Mouse (Mus musculus): ENCODE results near the gene Megf6. TPM values are rescaled to one million over a fixed set of nuclear protein-coding genes. Genes with fewer than 3 reads are reported as not detected.

Megf6 gene
- polyA plus RNA-seq, 1 experiment from 2014 or later, result 30.3 TPM

GRCm38 (mm10) chr4:154224267-154224969 lies 53.9 kb downstream of the Megf6 start:
- ATAC-seq (ENCODE audit: insufficient number of reproducible peaks, low FRiP score, low TSS enrichment, low read depth) (peak; percentile 66), DNase-seq (ENCODE audit: low spot score) (peak; percentile 29)
- Histone ChIP-seq H3K4me1 (ENCODE audit: control insufficient read depth, insufficient read depth, low read length) (peaks cover 13% of the 10 kb centered on the region), H3K27ac (replicated peaks; ENCODE audit: low read depth, low read length) (peak overlapping the region; percentile 48; the same call in 1 of the 2 replicates), H3K4me2 (ENCODE audit: low read depth, severe bottlenecking) (no peak overlapping the region), H3K27me3 (ENCODE audit: control insufficient read depth, insufficient read depth, low read length) (no peaks in the 10 kb centered on the region), H3K36me3 (ENCODE audit: control insufficient read depth, insufficient read depth, low read length) (no peaks in the 10 kb centered on the region), H3K9ac (ENCODE audit: low read length) (no peak overlapping the region), H3K4me3 (ENCODE audit: low read depth, low read length) (no peak overlapping the region), H3K9me3 (ENCODE audit: control insufficient read depth, low read length) (no peaks in the 10 kb centered on the region)
- 12% methylated on average over 6 of the region's 6 CpGs for WGBS

- Histone ChIP-seq H3K27me3 (ENCODE audit: control insufficient read depth, insufficient read depth, low read length) (no peaks in the 10 kb centered on the region), H3K9ac (ENCODE audit: low read length) (no peak overlapping the region), H3K27ac (replicated peaks; ENCODE audit: low read depth, low read length) (no peak overlapping the region), H3K4me2 (ENCODE audit: low read depth, severe bottlenecking) (no peak overlapping the region), H3K9me3 (ENCODE audit: control insufficient read depth, low read length) (no peaks in the 10 kb centered on the region), H3K4me3 (ENCODE audit: low read depth, low read length) (no peak overlapping the region), H3K36me3 (ENCODE audit: control insufficient read depth, insufficient read depth, low read length) (no peaks in the 10 kb centered on the region), H3K4me1 (ENCODE audit: control insufficient read depth, insufficient read depth, low read length) (peaks cover 13% of the 10 kb centered on the region)
- DNase-seq (ENCODE audit: low spot score) (no peak), ATAC-seq (ENCODE audit: insufficient number of reproducible peaks, low FRiP score, low TSS enrichment, low read depth) (no peak)
- 30% methylated on average over 9 of the region's 9 CpGs for WGBS
Measured at GRCm38 (mm10) chr4:154224970-154225309, 54.4 kb downstream of the Megf6 start.

- ATAC-seq (ENCODE audit: insufficient number of reproducible peaks, low FRiP score, low TSS enrichment, low read depth), result no peak
- Histone ChIP-seq H3K4me2 (ENCODE audit: low read depth, severe bottlenecking) (no peak overlapping the region), H3K36me3 (ENCODE audit: control insufficient read depth, insufficient read depth, low read length) (no peaks in the 10 kb centered on the region), H3K4me1 (ENCODE audit: control insufficient read depth, insufficient read depth, low read length) (peaks cover 16% of the 10 kb centered on the region), H3K4me3 (ENCODE audit: low read depth, low read length) (no peak overlapping the region), H3K27ac (replicated peaks; ENCODE audit: low read depth, low read length) (no peak overlapping the region), H3K9me3 (ENCODE audit: control insufficient read depth, low read length) (no peaks in the 10 kb centered on the region), H3K9ac (ENCODE audit: low read length) (no peak overlapping the region), H3K27me3 (ENCODE audit: control insufficient read depth, insufficient read depth, low read length) (no peaks in the 10 kb centered on the region)
- WGBS, result 79% methylated on average over 11 of the region's 11 CpGs
- DNase-seq (ENCODE audit: low spot score), result no peak
Measured at GRCm38 (mm10) chr4:154226678-154227077, 56.1 kb downstream of the Megf6 start.

GRCm38 (mm10) chr4:154228336-154228735 lies 57.8 kb downstream of the Megf6 start:
- H3K4me2 ChIP-seq (ENCODE audit: low read depth, severe bottlenecking), result no peak overlapping the region
- ATAC-seq (ENCODE audit: insufficient number of reproducible peaks, low FRiP score, low TSS enrichment, low read depth), result no peak
- peaks cover 27% of the 10 kb centered on the region for H3K4me1 ChIP-seq (ENCODE audit: control insufficient read depth, insufficient read depth, low read length)
- 78% methylated on average over 11 of the region's 11 CpGs for WGBS
- H3K9ac ChIP-seq (ENCODE audit: low read length), result no peak overlapping the region
- DNase-seq (ENCODE audit: low spot score), result no peak
- H3K36me3 ChIP-seq (ENCODE audit: control insufficient read depth, insufficient read depth, low read length), result no peaks in the 10 kb centered on the region
- no peaks in the 10 kb centered on the region for H3K9me3 ChIP-seq (ENCODE audit: control insufficient read depth, low read length)
- H3K4me3 ChIP-seq (ENCODE audit: low read depth, low read length), result no peak overlapping the region
- H3K27ac ChIP-seq (replicated peaks; ENCODE audit: low read depth, low read length), result no peak overlapping the region
- no peaks in the 10 kb centered on the region for H3K27me3 ChIP-seq (ENCODE audit: control insufficient read depth, insufficient read depth, low read length)

- H3K4me1 ChIP-seq (ENCODE audit: control insufficient read depth, insufficient read depth, low read length), result peaks cover 19% of the 10 kb centered on the region
- no peaks in the 10 kb centered on the region for H3K9me3 ChIP-seq (ENCODE audit: control insufficient read depth, low read length)
- no peak overlapping the region for H3K4me3 ChIP-seq (ENCODE audit: low read depth, low read length)
- no peaks in the 10 kb centered on the region for H3K36me3 ChIP-seq (ENCODE audit: control insufficient read depth, insufficient read depth, low read length)
- ATAC-seq (ENCODE audit: insufficient number of reproducible peaks, low FRiP score, low TSS enrichment, low read depth) (no peak), DNase-seq (ENCODE audit: low spot score) (no peak)
- H3K27me3 ChIP-seq (ENCODE audit: control insufficient read depth, insufficient read depth, low read length), result no peaks in the 10 kb centered on the region
- WGBS, result 91% methylated on average over 9 of the region's 9 CpGs
- H3K27ac ChIP-seq (replicated peaks; ENCODE audit: low read depth, low read length), result no peak overlapping the region
- H3K9ac ChIP-seq (ENCODE audit: low read length), result no peak overlapping the region
- H3K4me2 ChIP-seq (ENCODE audit: low read depth, severe bottlenecking), result no peak overlapping the region
Measured at GRCm38 (mm10) chr4:154229569-154229968, 59.0 kb downstream of the Megf6 start.

- H3K4me2 ChIP-seq (ENCODE audit: low read depth, severe bottlenecking), result no peak overlapping the region
- ATAC-seq (ENCODE audit: insufficient number of reproducible peaks, low FRiP score, low TSS enrichment, low read depth) (no peak), DNase-seq (ENCODE audit: low spot score) (no peak)
- no peak overlapping the region for H3K27ac ChIP-seq (replicated peaks; ENCODE audit: low read depth, low read length)
- no peaks in the 10 kb centered on the region for H3K36me3 ChIP-seq (ENCODE audit: control insufficient read depth, insufficient read depth, low read length)
- no peaks in the 10 kb centered on the region for H3K27me3 ChIP-seq (ENCODE audit: control insufficient read depth, insufficient read depth, low read length)
- WGBS, result 81% methylated on average over 7 of the region's 7 CpGs
- H3K9ac ChIP-seq (ENCODE audit: low read length), result no peak overlapping the region
- H3K9me3 ChIP-seq (ENCODE audit: control insufficient read depth, low read length), result no peaks in the 10 kb centered on the region
- peaks cover 14% of the 10 kb centered on the region for H3K4me1 ChIP-seq (ENCODE audit: control insufficient read depth, insufficient read depth, low read length)
- no peak overlapping the region for H3K4me3 ChIP-seq (ENCODE audit: low read depth, low read length)
Measured at GRCm38 (mm10) chr4:154231380-154231779, 60.9 kb downstream of the Megf6 start.

- H3K4me3 ChIP-seq (ENCODE audit: low read depth, low read length), result no peak overlapping the region
- H3K9me3 ChIP-seq (ENCODE audit: control insufficient read depth, low read length), result no peaks in the 10 kb centered on the region
- ATAC-seq (ENCODE audit: insufficient number of reproducible peaks, low FRiP score, low TSS enrichment, low read depth) (peak; percentile 49; the same call in 1 of the 2 replicates), DNase-seq (ENCODE audit: low spot score) (peak; percentile 33)
- 59% methylated on average over 4 of the region's 4 CpGs for WGBS
- no peak overlapping the region for H3K4me2 ChIP-seq (ENCODE audit: low read depth, severe bottlenecking)
- peaks cover 20% of the 10 kb centered on the region for H3K4me1 ChIP-seq (ENCODE audit: control insufficient read depth, insufficient read depth, low read length)
- no peaks in the 10 kb centered on the region for H3K36me3 ChIP-seq (ENCODE audit: control insufficient read depth, insufficient read depth, low read length)
- H3K27ac ChIP-seq (replicated peaks; ENCODE audit: low read depth, low read length), result no peak overlapping the region; the same call in 1 of the 2 replicates
- no peaks in the 10 kb centered on the region for H3K27me3 ChIP-seq (ENCODE audit: control insufficient read depth, insufficient read depth, low read length)
- no peak overlapping the region for H3K9ac ChIP-seq (ENCODE audit: low read length)
Measured at GRCm38 (mm10) chr4:154232295-154232694, 61.8 kb downstream of the Megf6 start.

GRCm38 (mm10) chr4:154236001-154236400 lies 65.5 kb downstream of the Megf6 start:
- 65% methylated on average over 3 of the region's 3 CpGs for WGBS
- no peaks in the 10 kb centered on the region for H3K27me3 ChIP-seq (ENCODE audit: control insufficient read depth, insufficient read depth, low read length)
- no peak overlapping the region for H3K9ac ChIP-seq (ENCODE audit: low read length)
- no peaks in the 10 kb centered on the region for H3K9me3 ChIP-seq (ENCODE audit: control insufficient read depth, low read length)
- no peak for DNase-seq (ENCODE audit: low spot score)
- no peak overlapping the region for H3K4me3 ChIP-seq (ENCODE audit: low read depth, low read length)
- peaks cover 27% of the 10 kb centered on the region for H3K4me1 ChIP-seq (ENCODE audit: control insufficient read depth, insufficient read depth, low read length)
- no peak overlapping the region for H3K4me2 ChIP-seq (ENCODE audit: low read depth, severe bottlenecking)
- no peak overlapping the region for H3K27ac ChIP-seq (replicated peaks; ENCODE audit: low read depth, low read length)
- no peaks in the 10 kb centered on the region for H3K36me3 ChIP-seq (ENCODE audit: control insufficient read depth, insufficient read depth, low read length)
- no peak for ATAC-seq (ENCODE audit: insufficient number of reproducible peaks, low FRiP score, low TSS enrichment, low read depth)

GRCm38 (mm10) chr4:154236893-154237292 lies 66.4 kb downstream of the Megf6 start:
- DNase-seq (ENCODE audit: low spot score), result peak; percentile 32
- ATAC-seq (ENCODE audit: insufficient number of reproducible peaks, low FRiP score, low TSS enrichment, low read depth), result no peak
- Histone ChIP-seq H3K27me3 (ENCODE audit: control insufficient read depth, insufficient read depth, low read length) (no peaks in the 10 kb centered on the region), H3K4me3 (ENCODE audit: low read depth, low read length) (no peak overlapping the region), H3K9ac (ENCODE audit: low read length) (no peak overlapping the region), H3K27ac (replicated peaks; ENCODE audit: low read depth, low read length) (0 out of 2 replicates have a peak overlapping the region, but pooled peaks have one; percentile 30), H3K36me3 (ENCODE audit: control insufficient read depth, insufficient read depth, low read length) (no peaks in the 10 kb centered on the region), H3K4me1 (ENCODE audit: control insufficient read depth, insufficient read depth, low read length) (peaks cover 23% of the 10 kb centered on the region), H3K9me3 (ENCODE audit: control insufficient read depth, low read length) (no peaks in the 10 kb centered on the region), H3K4me2 (ENCODE audit: low read depth, severe bottlenecking) (peak overlapping the region; percentile 39)
- WGBS, result 13% methylated on average over 10 of the region's 10 CpGs
